Mouse (Mus musculus) testis, postnatal 10 days (tissue): ENCODE results near the gene Dnajc30.
"Not testable (repeated sequence)": the region's sequence is repeated elsewhere in the genome, so short reads cannot be mapped to it uniquely, and the experiment has no call there.

Experiments
- DNase-seq: peaks from one replicate; pipeline ENCODE4 v3.0.0; 2021; ENCODE audit warnings: low spot score

Dnajc30 gene

DNA sequence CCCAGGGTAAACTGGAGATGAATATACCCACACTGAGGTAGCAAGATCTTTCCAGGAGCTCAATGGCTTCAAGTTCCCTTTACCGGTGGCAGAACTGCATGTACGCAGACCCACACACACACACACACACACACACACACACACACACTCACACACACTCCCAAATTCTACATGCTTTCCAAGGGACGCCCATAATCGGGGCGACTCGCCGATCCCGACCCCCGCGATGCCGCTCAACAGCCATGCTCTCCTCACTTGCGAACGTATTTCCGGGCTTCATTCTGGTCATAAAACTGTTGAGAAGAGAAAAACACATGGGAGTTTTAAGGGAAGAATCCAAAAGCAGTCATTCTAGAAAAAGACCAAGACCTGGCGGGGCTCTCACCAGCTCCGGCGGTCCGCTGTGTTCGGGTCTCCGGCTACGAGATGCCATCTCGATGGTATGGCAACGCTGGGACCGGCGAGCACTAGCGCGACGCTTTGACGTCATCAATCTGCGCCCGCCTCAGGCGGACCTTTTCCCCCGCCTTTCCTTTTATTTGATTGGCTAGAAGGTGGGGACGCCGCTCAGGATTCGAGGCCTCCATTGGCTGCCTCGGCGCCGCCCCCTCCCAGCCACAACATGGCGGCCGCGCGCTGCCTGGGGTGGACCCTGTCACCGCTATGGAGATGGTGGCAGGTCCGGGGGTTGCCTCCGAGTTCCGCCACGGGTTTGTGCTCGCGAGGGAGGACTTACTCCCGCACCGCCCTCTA, at the start of gene Dnajc30:
Dnajc30 (plus strand) TSS at position 574 of the 753 bp plus-strand sequence.
- DNase-seq: peak; percentile 99

DNA sequence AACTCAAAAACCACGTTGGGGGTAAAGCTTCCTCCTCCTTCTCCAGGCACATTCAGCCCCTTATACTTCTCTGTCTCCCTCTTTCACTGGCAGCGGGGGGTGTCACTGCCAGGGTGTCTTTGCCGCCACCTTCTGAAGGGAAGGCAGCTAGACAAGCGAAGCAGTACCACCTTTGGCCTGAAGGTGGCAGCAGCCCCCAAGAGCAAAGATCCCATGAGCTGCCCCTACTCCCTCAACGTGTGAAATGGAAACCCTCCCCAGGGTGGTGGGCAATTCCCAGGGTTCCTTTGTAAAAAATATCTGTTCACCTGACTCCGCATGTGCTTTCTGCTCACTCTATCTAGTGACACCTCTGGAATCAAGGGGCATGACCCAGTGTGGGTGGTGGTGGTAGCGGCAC, 48.5 kb upstream of the Dnajc30 start:
- peak; percentile 94 for DNase-seq

DNA sequence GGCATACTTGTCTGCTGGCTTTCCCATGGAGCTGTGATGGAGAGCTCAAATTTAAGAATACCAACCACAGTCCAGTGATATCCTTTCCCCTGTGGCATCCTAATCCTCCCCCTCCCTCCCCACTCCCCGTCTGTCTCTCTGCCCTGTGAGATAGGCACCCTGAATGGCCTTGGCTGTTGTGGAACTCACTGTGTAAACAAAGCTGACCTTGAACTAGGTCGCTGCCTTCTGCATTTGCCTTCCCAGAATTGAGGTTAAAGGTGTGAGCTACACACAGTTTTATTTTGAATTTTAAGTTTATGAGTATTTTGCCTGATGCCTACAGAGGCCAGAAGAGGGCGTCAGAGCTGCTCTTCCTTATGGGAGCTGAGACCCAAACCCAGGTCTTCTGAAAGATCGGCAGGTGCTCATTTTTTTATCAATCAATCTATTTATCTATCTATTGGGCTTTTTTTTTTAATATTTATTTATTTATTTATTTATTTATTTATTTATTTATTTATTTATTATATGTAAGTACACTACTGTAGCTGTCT, 47.7 kb upstream of the Dnajc30 start:
- no peak for DNase-seq

DNA sequence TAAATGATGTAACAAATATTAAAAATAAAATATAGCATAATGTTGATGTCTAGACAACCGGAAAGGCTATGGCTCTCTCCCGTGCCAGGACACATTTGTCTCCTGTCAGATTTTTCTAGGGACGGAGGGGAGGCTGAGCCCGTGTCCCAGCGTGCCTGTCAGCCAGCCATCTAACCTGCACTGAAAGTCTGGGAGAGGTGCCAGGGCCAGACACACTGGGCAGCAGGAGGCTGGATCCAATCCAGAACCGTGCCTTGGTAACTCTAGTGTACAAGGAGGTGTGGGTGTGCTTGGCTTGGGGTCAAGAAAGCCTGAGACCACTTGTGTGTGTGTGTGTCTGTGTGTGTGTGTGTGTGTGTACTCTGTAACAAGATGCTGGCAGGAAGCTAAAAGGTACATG, 42.2 kb upstream of the Dnajc30 start:
- peak; percentile 82 for DNase-seq

DNA sequence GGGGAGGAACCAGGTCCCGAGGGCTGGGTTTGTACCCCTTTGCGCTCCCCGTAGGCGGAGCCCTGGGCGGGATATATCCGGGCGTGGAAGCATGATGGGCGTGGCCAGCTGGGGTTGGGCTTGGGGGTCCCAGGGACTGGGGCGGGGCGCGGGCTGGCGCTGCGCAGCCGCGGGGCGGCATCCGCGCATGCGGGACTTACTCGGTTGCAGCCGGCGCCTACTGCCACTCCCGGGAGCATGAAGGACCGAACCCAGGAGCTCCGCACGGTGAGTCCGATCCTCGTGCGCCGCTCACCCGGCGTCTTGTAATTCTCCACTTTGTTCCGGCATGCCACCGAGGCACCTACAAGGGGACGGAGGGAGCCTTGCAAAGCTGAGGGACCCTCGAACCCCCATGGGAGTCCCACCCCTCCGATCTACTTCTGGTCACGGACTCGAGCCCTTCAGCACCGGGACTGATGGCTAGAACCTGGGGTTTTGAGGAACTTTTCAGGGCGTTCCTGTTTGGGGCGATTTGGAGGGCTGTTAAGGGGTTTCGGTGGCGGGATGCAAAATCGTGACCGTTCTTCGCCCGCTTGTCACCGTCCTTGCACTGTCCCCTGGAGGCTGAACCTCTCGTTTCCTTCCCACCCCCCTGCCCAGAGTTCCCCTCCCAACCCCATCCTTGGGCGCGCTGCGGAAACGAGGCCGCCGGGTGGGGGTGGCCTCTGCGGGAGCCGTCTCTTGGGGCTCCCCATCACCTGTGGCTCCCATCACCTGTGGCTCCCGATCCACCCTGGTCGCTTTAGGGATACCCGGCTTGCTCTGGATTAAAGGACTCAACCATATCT, 40.4 kb upstream of the Dnajc30 start, which contains the start of gene Stx1a:
Stx1a (plus strand) TSS at position 139 of the 830 bp plus-strand sequence.
- peak; percentile 96 for DNase-seq

DNA sequence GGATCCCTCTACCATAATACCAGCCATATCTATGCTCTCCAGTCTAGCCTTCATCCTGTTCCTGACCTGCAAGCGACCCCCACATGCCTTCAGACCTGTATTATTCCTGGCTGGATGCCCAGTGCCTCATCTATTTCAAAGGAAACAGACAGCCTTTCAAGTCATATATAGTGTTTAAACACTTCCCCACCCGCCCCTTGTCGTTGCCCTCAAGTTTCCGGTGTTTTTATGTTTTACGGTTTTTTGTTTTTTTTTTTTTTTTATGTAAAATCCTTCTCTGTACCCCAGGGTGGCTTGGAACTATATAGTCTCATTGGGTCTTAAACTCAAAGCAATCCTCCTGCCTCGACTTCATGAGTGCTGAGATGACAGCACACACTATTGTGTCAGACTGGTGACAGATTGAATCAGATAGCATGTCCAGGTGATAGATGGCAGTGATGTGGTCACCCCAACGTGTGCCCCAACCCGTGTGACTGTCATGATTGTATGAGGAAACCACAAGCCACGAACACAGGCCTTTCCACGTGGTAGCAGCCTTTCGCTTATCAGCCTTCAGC, 39.3 kb upstream of the Dnajc30 start:
- no peak for DNase-seq

DNA sequence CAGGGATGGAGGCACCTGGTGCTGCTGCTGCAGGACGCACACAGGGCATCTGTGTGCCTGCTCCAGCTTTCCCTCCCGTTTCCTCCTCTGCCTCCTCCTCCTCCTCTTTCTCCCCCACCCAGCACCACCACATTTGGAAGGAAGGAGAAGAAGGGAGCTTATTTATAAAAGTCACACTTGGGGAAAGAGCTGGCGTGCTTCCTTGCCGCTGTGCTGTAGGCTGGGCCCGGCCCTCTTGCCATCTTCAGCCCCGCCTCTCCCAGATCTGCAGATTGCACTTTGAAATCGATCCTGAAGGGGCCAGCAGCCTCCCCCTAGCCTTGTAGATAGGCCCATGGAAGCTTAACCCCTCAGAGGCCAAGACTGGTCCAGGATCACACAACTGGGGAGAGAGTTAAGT, 38.1 kb upstream of the Dnajc30 start:
- no peak for DNase-seq

DNA sequence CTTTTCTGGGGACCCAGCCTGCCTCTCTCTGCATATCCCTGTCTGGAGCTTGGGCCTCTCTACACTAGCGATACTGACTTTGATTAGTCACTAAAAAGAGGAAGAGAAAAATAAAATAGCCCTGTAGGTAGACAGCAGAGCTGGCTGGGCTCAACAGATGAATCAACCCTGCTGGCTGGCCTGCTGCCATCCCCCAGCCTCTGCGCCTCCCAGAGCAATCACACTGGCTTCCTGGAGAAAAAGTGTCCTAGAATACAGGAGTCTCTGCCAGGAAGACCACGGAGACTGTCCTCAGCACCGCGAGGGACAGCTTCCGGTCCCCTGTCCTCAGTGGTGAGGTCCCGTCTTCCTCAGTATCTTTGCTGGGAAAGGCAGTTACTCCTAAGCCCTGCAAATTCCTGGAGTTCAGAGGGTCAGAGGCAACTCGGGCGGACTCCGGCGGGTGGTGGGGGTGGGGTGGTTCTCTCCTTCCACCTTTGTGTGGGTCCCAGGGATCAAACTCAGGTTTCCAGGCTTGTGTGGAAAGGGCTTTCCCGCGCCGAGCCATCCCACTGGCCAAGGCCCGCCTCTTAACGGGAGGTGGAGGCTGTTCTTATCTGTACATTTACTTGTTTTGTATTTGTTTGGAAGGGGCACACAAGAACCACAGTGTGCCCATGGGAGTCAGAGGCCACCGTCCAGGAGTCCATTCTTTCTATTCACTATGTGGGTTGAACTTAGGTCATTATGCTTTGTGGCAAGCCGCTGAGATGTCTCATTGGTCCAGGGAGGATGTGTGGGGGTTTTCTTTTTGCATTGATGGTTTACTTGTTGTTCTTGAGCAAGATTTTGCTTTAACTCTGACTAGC, 34.8 kb upstream of the Dnajc30 start:
- peak; percentile 79 for DNase-seq

DNA sequence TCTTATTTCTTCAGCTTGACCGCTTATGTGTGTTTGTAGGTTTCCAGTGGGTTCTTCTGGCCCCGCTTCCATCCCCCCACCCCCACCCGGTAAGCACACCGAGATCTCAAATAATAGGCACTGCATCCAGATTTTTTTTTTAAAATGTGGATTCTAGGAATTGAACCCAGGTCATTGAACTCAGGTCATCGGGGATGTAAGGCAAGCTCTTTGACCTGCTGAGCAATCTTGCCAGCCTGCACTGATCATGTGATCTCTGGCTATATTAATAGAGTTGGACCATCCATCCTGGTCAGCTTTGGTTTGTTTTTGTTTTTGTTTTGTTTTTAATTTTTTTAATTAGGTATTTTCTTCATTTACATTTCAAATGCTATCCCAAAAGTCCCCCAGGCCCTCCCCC, 31.4 kb upstream of the Dnajc30 start:
- DNase-seq: no peak

DNA sequence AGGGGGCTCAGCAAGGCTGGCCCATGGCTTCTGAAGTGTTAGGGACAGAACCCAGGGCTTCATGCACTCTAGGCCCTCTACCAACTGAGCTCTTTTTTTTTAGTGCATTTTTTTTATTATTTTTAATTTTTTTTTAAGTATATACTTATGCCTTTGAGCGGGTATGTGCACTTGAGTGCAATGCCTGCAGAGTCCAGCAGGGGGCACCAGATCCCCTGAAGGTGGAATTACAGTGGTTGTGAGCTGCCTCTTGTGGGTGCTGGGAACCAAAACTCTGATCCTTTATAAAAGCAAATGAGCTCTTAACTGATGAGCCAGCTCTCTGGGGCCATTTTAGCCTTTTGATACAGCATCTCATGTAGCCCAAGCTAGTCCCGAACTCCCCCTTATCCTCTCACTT, 29.4 kb upstream of the Dnajc30 start:
- DNase-seq: peak; percentile 65

DNA sequence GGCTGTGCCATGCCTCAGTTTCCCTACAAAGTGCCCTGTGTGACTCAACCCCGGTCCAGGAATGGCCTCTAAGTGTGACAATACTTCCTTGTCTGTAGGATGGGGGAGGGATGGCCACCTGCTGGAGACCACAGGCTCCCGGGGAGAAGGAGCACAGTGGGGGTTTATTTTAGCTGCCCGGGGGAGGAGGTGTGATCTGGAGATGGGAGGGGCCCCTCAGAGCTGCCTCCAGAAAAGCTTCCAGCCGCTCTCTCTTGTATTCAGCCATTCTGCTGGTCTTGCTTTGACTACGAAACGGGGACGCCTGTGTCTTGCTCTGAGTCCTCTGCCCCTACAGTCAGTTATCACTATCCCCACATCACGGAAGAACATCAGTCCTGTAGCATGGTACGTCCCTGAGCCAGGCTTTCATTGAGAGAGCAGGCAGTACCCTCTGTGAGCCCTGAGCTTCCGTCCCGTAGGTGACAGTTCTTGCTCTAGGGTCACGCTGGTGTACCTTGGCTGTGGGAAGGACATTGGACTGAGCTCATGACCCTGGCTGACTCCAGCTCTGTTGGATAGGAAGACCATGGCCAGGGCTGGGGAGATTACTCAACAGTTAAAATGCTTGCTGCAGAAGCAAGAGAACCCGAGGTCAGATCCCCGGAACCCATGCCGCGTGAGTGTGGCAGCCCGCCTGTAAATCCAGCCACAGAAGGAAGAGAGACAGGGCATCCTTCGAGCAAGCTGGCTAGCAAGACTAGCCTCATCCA, 28.2 kb upstream of the Dnajc30 start:
- DNase-seq: no peak

DNA sequence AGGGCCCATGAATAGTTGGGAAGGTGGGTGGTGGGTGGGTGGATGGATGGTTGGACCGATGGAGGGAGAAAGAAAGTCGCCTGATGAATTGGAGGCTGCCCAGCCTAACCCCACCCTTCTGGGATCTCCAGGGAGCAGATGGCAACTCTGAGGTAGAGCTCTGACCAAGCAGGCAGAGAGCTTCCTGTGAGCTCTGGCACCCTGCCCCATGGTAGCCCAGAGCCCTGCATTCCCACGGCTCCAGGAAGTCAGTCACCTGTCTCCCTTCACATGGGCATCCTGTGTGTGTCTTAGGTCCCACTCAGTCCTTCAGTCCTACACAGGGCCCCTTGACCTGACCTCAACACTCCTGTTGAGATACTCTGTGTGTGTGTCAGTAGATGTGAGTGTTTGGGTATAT, 26.1 kb upstream of the Dnajc30 start:
- DNase-seq: peak; percentile 49

DNA sequence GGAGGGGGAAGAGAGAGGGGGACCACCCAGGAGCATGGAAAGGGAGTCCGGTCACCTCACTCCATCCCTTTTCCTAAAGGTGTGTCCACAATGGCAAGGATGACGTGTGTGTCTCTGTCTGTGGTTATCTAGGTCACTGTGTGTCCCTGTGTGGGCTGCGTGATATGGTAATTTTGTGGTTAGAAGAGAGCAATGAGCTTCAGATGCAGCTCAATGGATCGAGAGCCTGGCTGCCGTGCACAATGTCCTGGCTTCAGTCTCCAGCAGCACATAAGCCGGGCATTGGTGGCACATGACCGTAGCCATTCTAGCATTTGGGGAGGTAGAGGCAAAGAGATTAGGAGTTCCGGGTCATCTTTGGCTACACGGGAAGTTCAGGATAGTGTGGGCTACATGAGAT, 24.5 kb upstream of the Dnajc30 start:
- no peak for DNase-seq

DNA sequence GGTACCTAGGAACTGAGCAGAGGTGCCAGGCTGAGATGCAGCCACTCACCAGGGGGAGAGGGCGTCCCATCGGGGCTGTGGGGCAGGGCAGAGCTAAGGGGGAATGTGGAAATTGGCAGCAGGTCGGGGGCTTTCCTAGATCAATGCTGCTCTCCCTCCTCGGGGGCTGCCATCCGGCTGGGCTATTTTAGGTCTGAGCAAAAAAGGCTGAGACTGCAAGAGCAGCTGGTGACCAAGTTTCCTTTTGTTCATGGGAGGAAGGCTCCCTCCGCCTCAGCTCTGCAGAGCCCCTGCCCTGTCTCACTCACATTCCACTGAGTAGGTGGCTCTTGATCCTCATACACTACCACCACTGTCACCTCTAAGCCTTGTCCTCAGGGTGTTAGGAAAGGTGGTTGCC, 23.9 kb upstream of the Dnajc30 start:
- DNase-seq: peak; percentile 49

DNA sequence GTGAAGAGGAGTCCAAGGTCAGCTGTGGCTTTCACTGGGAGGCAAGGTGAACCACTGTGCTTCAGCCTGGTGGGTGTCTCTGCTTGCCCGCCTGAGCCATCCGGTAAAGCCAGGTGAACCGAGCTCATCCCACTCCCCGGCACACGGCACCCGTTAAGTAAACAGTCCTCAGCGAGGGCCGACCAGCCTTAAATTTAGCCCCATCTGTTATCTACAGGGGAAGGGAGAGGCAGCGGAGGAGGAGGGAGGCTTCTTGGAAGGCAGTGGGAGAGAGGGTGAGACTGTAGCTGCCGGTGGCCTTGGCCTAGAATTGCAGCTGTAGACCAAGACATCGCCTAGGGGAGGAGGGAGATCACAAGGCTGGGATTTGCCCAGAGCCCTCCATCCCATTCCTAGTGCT, 23.2 kb upstream of the Dnajc30 start:
- peak; percentile 79 for DNase-seq

DNA sequence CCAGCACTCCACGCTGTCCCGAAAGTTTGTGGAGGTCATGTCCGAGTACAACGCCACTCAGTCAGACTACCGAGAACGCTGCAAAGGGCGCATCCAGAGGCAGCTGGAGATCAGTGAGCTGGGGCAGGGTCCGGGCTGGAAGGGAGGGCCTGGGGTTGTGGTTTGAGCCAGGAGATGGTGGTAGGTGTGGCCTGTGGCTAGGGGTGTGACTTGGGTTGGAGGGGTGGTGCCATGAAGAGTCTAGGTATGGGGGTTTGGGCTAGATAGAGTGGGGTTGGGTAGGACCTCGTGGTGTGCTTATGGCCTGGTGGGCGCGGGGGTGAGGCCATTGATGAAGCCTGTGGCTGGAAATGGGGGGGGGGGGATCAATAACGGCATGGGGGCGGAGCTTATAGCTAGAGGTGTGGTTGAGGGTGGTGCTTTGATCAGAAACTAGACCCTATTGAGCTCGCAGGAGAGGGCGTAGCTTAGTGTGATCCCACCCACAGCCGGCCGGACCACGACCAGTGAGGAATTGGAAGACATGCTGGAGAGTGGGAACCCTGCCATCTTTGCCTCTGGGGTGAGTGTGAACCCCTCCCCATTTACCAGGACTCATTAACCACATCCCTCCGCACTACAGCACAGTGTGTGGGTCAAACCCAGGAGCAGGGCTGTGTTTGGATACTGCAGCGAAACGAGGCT, 21.8 kb upstream of the Dnajc30 start:
- DNase-seq: peak; percentile 78

DNA sequence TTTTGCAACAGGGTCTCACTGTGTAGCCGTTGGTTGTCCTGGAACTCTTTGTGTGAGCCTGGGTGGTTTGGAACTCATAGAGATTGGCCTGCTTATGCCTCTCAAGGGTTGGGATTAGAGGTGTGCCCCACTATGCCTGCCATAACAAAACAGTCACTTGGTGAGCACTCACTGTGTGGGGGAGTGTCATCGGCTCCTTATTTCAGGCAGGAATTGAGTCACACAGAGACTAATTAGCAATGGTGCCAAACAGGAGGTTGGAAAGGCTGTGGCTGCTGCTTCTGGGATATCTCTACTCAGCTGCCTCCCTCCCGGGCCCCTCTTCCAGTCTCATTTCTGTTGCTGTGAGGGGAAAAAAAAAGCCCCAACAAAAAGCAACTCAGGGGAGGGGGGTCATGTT, 19.4 kb upstream of the Dnajc30 start:
- DNase-seq: no peak

DNA sequence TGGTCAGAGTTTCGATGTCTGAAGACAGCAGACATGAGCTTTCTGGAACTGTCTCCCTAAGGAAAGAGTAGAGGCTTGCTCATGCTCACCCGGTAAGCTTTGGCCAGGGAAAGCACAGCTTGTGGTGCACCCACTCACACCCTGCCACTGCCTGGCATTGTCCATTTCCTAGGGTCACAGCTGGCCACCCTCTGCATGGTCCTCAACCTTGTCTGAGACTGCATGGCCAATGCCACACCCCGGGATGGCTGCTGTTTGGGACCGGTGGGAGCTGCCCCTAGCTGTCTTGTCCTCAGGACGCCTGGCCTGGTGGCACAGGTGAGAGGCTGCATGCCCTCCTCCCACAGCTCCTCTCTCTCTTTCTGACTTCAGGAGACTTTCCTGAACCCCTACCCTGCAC, 15.5 kb upstream of the Dnajc30 start:
- no peak for DNase-seq

DNA sequence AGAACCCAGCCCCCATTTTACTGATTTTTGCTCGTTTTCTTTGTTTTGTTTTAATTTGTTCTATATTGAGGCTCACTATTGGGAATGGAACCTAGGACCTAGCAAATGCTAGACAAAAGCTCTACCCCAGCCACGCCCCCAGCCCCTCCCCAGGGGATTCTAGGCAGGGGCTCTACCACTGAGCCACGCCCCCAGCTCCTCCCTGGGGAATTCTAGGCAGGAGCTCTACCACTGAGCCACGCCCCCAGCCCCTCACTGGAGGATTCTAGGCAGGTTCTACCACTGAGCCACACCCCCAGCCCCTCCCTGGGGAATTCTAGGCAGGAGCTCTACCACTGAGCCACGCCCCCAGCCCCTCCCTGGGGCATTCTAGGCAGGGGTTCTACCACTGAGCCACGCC, 14.7 kb upstream of the Dnajc30 start:
- DNase-seq: not testable (repeated sequence)

DNA sequence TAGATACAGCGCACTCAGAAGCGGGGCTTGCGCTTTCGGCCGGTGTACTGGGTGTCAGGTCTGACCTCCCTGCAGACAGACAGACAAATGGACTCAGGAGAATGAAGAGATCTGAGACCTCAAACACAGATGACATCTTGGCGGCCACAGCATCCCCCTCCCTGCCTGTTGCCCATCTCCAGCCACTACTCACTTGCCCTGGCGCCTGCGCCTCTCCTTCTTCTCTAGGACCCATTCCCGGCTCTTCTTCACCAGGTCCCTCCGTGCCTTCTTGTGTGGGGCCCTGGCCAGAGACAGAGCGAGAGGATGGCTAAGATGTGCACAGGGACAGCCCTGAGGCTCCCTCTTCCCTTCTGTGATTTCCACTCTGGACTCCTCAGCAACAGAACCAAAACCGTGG, 10.6 kb upstream of the Dnajc30 start:
- no peak for DNase-seq

DNA sequence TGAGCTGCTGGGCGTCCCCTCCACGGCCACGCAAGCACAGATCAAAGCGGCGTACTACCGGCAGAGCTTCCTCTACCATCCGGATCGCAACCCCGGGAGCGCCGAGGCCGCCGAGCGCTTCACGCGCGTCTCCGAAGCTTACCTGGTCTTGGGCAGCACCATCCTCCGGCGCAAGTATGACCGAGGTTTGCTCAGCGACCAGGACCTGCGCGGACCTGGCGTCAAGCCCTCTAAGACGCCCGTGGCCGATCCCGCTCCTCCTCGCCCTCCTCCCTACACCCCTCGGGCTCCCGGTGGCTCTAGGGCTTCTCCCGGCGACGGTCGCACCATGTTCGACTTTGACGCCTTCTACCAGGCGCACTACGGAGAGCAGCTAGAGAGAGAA, 372 bp downstream of the Dnajc30 start:
- DNase-seq: no peak
